Mouse (Mus musculus): ENCODE data around the gene Csad.

The Csad gene

GRCm38 (mm10) chr15:102202971-102203834 lies 1.3 kb downstream of the Csad start, which contains the start of gene Zfp740:
TSS of gene Zfp740 (plus strand) at chr15:102203249.
- peak; percentile 96 for DNase-seq (ENCODE audit: low spot score)

GRCm38 (mm10) chr15:102198841-102199240 lies 5.7 kb downstream of the Csad start:
- no peak for DNase-seq (ENCODE audit: low spot score)

GRCm38 (mm10) chr15:102195373-102195772 lies 9.2 kb downstream of the Csad start:
- no peak for DNase-seq (ENCODE audit: low spot score)

DNA sequence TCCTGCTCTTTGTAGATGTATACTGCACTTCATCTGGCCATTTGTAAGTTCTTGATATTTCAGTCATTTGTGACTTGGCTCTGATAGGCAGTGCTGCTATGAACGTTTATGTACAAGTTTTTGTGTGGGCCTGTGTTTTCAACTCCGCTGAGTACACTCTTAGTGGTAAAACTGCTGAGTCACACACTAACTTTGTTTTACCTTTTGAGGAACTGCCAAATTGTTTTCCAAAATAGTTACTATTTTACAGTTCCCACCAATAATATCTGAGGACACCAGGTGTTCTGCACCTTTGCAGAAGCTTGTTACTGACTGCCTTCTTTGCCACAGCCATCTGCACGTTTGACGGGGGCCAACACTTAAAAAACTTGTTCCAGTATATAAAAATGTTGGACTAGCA lies 10.1 kb downstream of the Csad start:
- DNase-seq (ENCODE audit: low spot score), result no peak

DNA sequence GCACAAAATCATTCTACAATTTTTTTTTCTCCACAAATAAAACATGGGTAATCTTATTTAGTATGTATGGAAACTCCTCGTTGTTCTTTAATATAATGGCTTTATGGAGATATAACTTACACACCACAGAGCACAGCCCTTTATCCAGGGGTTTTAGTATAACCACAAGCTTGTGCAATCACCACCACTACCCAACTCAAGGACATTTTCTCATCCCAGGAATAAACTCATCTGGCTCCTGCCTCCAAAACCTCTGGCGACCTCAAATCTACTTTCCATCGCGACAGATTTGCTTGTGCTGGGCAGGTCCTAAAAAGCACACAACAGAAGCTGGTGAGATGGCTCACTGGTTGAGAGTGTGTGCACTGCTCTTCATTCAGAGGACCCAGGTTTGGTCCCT lies 10.9 kb downstream of the Csad start:
- DNase-seq (ENCODE audit: low spot score), result no peak

DNA sequence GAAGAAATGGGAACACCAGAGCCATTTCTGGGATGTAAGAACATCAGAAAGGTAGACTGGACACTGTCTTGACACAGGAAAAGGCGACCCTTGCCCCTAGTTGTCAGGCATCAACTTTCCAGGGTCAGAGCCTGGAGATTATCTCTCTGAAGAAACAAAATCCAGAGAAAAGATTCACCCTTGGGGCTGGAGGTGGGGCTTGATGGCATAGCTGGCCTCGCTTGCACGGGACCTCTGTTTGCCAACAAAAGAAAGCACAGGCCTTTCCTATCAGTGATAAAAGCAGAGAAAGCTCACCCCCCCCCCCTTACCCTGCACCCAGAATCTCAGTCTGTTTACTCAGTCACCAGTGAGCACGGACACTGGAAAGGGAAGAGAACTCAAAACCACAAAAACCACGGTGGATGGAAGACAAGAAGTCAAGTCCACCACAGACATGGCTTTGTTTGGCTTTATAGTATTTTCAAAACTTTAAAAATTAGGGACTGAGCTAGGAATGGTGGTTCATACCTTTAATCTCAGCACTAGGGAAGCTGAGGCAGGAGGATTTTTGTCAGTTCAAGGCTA lies 11.6 kb downstream of the Csad start:
- no peak for DNase-seq (ENCODE audit: low spot score)

DNA sequence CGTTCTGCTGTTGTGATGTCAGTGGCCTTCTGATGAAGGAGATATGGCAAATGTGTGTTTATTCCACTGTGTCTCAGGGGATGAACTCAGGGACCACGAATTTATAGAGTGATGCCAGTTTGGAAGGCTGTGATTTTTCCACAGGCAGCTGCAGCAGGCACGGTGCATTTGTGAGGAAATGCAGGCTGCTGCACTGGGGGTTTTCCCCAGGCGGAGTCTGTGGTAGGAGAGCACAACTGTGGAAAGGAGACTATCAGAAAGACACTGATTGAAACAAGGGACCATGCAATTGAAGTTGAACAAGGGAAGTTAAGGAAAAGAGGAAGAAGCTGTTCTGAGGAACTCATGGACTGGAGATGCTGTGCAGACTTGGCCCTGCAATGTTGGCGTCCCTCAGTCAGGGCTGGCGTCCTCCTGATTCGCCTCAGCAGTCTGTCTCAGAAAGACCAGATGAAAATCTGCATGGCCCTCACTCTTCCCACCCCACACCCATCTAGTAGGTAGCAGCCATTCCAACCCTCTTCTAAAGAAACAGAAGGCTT lies 12.2 kb downstream of the Csad start:
- DNase-seq (ENCODE audit: low spot score), result no peak

- no peak for DNase-seq (ENCODE audit: low spot score)
Measured at GRCm38 (mm10) chr15:102191699-102192098, 12.8 kb downstream of the Csad start.

DNA sequence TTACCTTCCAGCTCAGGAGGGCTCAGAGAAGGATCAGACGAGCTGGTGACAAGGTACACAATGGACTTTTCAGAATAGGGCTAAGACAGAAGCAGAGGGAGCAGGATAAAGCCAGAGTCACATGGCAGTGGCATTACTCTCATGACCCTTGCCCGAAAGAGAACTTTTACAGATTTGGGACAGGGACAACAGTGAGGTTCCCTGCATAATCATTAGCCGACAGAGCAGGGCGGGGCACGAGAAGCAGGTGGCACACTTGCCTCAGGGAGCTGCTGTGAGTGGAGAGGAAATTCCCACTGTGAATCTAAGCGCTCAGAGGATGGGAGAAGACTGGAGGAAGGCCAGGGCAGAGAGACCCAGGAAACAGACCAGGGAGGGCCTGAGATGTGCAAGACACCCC lies 15.6 kb downstream of the Csad start:
- DNase-seq (ENCODE audit: low spot score), result no peak

- no peak for DNase-seq (ENCODE audit: low spot score)
Measured at GRCm38 (mm10) chr15:102188096-102188495, 16.4 kb downstream of the Csad start.

- DNase-seq (ENCODE audit: low spot score), result no peak
Measured at GRCm38 (mm10) chr15:102186239-102186638, 18.3 kb downstream of the Csad start.

DNA sequence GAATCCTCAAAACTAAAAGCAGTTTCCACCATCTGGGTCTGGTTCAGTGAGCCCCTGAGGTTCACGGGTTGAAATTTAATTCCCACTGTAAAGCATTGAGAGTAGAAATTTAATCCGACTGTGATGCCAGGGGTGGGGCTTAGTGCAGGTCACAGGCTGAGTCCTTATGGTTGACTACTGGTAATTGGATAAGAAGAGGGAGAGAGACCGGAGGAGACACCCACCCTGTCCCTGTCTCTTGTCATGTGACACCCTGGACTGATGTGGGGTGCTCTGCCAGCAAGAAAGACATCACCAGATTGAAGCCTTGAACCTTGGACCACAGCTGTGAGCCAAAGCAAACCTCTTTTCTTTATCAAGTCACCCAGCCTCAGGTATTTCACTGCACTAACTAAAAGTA lies 21.4 kb downstream of the Csad start:
- DNase-seq (ENCODE audit: low spot score), result no peak

GRCm38 (mm10) chr15:102179924-102180323 lies 24.6 kb downstream of the Csad start:
- no peak for DNase-seq (ENCODE audit: low spot score)

DNA sequence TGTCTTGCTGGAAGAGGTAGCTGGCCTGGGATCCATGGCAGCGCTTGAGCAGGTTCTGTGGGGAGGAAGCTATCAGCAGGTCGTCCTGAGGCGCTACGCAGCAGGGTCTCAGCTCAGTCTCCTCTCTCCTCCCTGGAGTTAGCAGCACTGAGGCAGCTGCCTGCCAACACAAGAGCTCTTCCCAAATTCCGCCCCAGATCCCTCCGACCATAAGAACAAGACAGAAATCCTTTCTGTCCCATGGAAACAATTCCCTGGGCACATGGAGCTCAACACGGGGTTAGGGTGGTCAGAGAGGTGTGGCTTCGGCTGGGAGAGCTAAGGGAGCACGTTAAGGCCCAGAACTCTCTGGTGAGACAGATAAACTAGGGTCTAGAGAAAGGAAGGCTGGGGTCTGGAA lies 25.4 kb downstream of the Csad start:
- no peak for DNase-seq (ENCODE audit: low spot score)

GRCm38 (mm10) chr15:102178279-102178678 lies 26.2 kb downstream of the Csad start:
- DNase-seq (ENCODE audit: low spot score), result peak; percentile 87

GRCm38 (mm10) chr15:102177417-102177816 lies 27.1 kb downstream of the Csad start:
- peak; percentile 64 for DNase-seq (ENCODE audit: low spot score)

- no peak for DNase-seq (ENCODE audit: low spot score)
Measured at GRCm38 (mm10) chr15:102176571-102177316, 27.8 kb downstream of the Csad start.

GRCm38 (mm10) chr15:102175736-102176319 lies 28.7 kb downstream of the Csad start:
- DNase-seq (ENCODE audit: low spot score), result no peak

- no peak for DNase-seq (ENCODE audit: low spot score)
Measured at GRCm38 (mm10) chr15:102173581-102173980, 30.9 kb downstream of the Csad start.

DNA sequence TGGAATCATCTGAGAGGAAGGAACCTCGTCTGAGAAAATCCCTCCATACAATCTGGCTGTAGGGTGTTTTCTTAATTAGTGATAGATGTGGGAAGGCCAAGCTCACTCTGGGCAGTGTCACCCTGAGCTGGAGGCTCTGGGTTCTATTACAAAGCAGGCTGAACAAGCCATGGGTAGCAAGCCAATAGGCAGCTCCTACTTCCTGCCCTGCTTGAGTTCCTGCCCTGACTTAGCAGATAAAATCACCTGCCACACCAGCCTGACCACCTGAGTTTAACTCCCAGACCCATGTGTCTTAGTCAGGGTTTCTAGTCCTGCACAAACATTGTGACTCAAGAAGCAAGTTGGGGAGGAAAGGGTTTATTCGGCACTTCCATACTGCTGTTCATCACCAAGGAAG lies 35.5 kb downstream of the Csad start:
- no peak for DNase-seq (ENCODE audit: low spot score)

DNA sequence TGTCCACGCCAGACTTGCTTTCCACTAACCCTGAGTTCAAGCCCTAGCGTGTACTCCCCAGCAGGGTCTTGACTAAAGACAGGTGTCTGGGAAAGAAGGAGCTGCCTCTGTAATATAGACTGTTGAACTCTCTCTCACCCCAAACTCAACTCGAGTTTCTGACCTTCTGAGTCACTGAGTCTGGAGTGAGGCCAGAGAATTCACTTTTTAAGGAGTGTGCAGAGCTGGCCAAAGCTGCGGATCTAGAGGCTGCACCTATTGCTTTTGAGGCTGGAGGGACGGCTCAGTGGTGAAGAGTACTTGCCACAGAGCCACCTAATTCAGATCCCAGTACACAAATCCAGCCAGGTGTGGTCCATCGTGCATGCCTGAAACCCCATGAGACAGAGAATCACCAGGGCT lies 36.9 kb downstream of the Csad start:
- no peak for DNase-seq (ENCODE audit: low spot score)

DNA sequence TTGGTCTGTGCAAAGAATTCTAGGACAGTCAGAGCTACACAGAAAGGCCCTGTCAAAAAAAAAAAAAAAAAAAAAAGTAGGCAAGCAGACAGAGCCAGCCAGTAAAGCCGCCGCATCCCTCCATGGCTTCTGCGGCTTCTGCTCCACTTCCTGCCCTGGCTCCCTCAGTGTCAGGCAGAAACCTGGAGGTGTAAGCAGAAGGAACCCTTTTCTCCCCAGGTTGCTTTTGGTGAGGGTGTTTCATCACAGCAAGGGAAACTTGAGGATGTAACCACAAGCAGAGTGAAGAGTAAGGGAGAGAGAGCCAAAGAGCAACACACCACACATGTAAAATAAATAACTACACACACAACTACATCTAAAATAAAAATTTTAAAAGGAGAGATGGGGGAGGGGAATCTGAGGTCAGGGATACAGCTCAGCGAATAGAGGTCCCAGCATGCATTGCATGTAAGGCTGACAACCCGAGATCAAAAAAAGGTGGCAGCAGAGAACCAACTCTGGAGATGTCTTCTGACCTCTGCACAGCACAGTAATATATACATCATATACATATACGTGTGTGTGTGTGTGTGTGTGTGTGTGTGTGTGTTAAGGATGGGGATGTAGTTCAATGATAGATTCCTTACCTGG lies 38.9 kb downstream of the Csad start:
- no peak for DNase-seq (ENCODE audit: low spot score)
